Mouse (Mus musculus) cerebellum, adult 2 months (tissue): ENCODE results near the gene Tuba8. TPM values are rescaled to one million over a fixed set of nuclear protein-coding genes. Genes with fewer than 3 reads are reported as not detected.

ENCODE experiments used
- DNase-seq, 2 experiments: peaks; one replicate each; pipeline ENCODE4 v3.0.0; 2021
- H3K27ac ChIP-seq: fragments of 200-500 bp; 2 replicates; pipeline ENCODE4 v1.5.1; 2012; ENCODE audit warnings: low read length, control low read depth, inconsistent platforms; ENCODE audit not compliant: insufficient read depth
- H3K27me3 ChIP-seq: fragments of 200-500 bp; 2 replicates; pipeline ENCODE4 v1.6.1; 2012; ENCODE audit warnings: inconsistent platforms, mild to moderate bottlenecking, low read length, moderate library complexity; ENCODE audit not compliant: control insufficient read depth, insufficient read depth
- H3K4me1 ChIP-seq: fragments of 200-500 bp; 2 replicates; pipeline ENCODE4 v1.6.1; 2011; ENCODE audit warnings: low read length; ENCODE audit not compliant: control insufficient read depth, insufficient read depth
- H3K4me3 ChIP-seq: fragments of 200-500 bp; replicated peaks from 2 replicates; pipeline ENCODE3; 2011; ENCODE audit warnings: mild to moderate bottlenecking, low read depth, low read length, control low read depth; ENCODE audit not compliant: insufficient read depth
- CTCF ChIP-seq: fragments of 200-500 bp; IDR thresholded peaks from 2 replicates; pipeline ENCODE4 v1.5.1; 2011; ENCODE audit warnings: low read depth, mild to moderate bottlenecking, control low read depth, low read length, moderate library complexity, borderline replicate concordance; ENCODE audit not compliant: insufficient read depth
- POLR2A ChIP-seq: fragments of 200-500 bp; IDR thresholded peaks from 2 replicates; pipeline ENCODE4 v1.6.1; 2011; ENCODE audit warnings: low read length, control low read depth, borderline replicate concordance; ENCODE audit not compliant: insufficient read depth
- WGBS: fragments of 180-500 bp; shearing (Covaris S2); methylation state at CpG from one replicate; pipeline ENCODE4 v1.1.7; 2018; 5-methylcytosine and 5-hydroxymethylcytosine counted together
- polyA plus RNA-seq: library from polyadenylated mRNA; depleted of rRNA; stranded (reverse); fragments of >200 nt; gene quantifications from 2 replicates; pipeline ENCODE4 v1.2.3, GENCODE M21; 2012; rRNA removed

Gene Tuba8
- polyA plus RNA-seq, 1 experiment = 19.9 TPM

GRCm38 (mm10) chr6:121271707-121272074 lies 61.2 kb downstream of the Tuba8 start:
- WGBS = 10% methylated on average over 4 of the region's 4 CpGs
- Histone ChIP-seq H3K4me3 (no peak overlapping the region), H3K27me3 (no peaks in the 10 kb centered on the region), H3K4me1 (no peaks in the 10 kb centered on the region), H3K27ac (no peak overlapping the region)
- TF ChIP-seq CTCF (no peak), POLR2A (no peak)
- DNase-seq = no peak

GRCm38 (mm10) chr6:121272075-121272800 lies 61.7 kb downstream of the Tuba8 start:
- Histone ChIP-seq H3K4me1 (no peaks in the 10 kb centered on the region), H3K27me3 (no peaks in the 10 kb centered on the region; the same call in 1 of the 2 replicates), H3K4me3 (peak overlapping the region; percentile 52), H3K27ac (no peak overlapping the region)
- 16% methylated on average over 17 of the region's 17 CpGs for WGBS
- peak; percentile 52 to 71 for DNase-seq
- TF ChIP-seq CTCF (peak; percentile 76), POLR2A (no peak)

- TF ChIP-seq POLR2A (no peak), CTCF (no peak)
- DNase-seq = peak in 1 of 2 experiments; percentile 5
- Histone ChIP-seq H3K4me3 (no peak overlapping the region), H3K27ac (no peak overlapping the region), H3K4me1 (no peaks in the 10 kb centered on the region), H3K27me3 (no peaks in the 10 kb centered on the region; the same call in 1 of the 2 replicates)
- WGBS = 87% methylated on average over 3 of the region's 3 CpGs
Observed at GRCm38 (mm10) chr6:121274356-121274755, 63.9 kb downstream of the Tuba8 start.

Other genes with a start within 250 kb of the Tuba8 start
- 75.7 and 82.7 TPM in 2 replicates for gene Mical3, start 79.7 kb upstream of the Tuba8 start, polyA plus RNA-seq
- gene Pex26, start 27.0 kb upstream of the Tuba8 start, polyA plus RNA-seq = 19.1 and 21.0 TPM in 2 replicates
- gene Usp18, start 35.2 kb downstream of the Tuba8 start, polyA plus RNA-seq = 2.4 and 2.6 TPM in 2 replicates
- 6.2 and 11.7 TPM in 2 replicates for gene Slc6a13, start 89.5 kb downstream of the Tuba8 start, polyA plus RNA-seq
- 5.6 and 7.5 TPM in 2 replicates for gene Slc6a12, start 132.4 kb downstream of the Tuba8 start, polyA plus RNA-seq